Mouse (Mus musculus) heart, adult 2 months (tissue): ENCODE measurements at regions not wholly inside any gene's neighbourhood (a gene's known extent, or its start where the extent isn't known, plus 50 kb on each side); places are given as distances from the start of the nearest gene placed in this dataset.

ENCODE experiments used
- DNase-seq, 2 experiments: peaks; one replicate each; pipeline ENCODE4 v3.0.0; 2021
- H3K27ac ChIP-seq: fragments of 200-600 bp; 2 replicates; pipeline ENCODE4 v1.8.1; 2022
- H3K27me3 ChIP-seq: fragments of 200-500 bp; 2 replicates; pipeline ENCODE4 v1.6.1; 2012; ENCODE audit warnings: mild to moderate bottlenecking, low read length, inconsistent platforms, mixed read lengths; ENCODE audit not compliant: control insufficient read depth, insufficient read depth
- H3K36me3 ChIP-seq: fragments of 200-500 bp; 2 replicates; pipeline ENCODE4 v1.6.1; 2012; ENCODE audit warnings: low read length, inconsistent platforms; ENCODE audit not compliant: control insufficient read depth, insufficient read depth
- H3K4me1 ChIP-seq: fragments of 200-500 bp; 2 replicates; pipeline ENCODE4 v1.6.1; 2011; ENCODE audit warnings: low read length; ENCODE audit not compliant: control insufficient read depth, insufficient read depth
- H3K4me3 ChIP-seq: fragments of 200-600 bp; 2 replicates; pipeline ENCODE4 v1.8.1; 2022
- H3K79me2 ChIP-seq: fragments of 200-500 bp; replicated peaks from 2 replicates; pipeline ENCODE4 v1.6.1; 2012; ENCODE audit warnings: mild to moderate bottlenecking, inconsistent platforms, low read length, moderate library complexity, mixed read lengths; ENCODE audit not compliant: control insufficient read depth, insufficient read depth
- H3K9ac ChIP-seq: fragments of 200-500 bp; 2 replicates; pipeline ENCODE4 v1.6.1; 2012; ENCODE audit warnings: low read depth, mild to moderate bottlenecking, control low read depth, inconsistent platforms, low read length, mixed read lengths
- CTCF ChIP-seq: fragments of 200-600 bp; IDR thresholded peaks from 2 replicates; pipeline ENCODE4 v1.8.1; 2022; ENCODE audit warnings: antibody characterized with exemption, mild to moderate bottlenecking, moderate library complexity
- EP300 ChIP-seq: fragments of 200-500 bp; IDR thresholded peaks from 2 replicates; pipeline ENCODE4 v1.6.1; 2011; ENCODE audit warnings: low read depth, low read length, control low read depth; ENCODE audit not compliant: insufficient read depth
- POLR2A ChIP-seq: fragments of 200-500 bp; IDR thresholded peaks from 2 replicates; pipeline ENCODE4 v1.6.1; 2011; ENCODE audit warnings: mild to moderate bottlenecking, low read depth, low read length, control low read depth; ENCODE audit not compliant: insufficient read depth
- WGBS: fragments of 180-500 bp; shearing (Covaris S2); methylation state at CpG from one replicate; pipeline ENCODE4 v1.1.7; 2018; 5-methylcytosine and 5-hydroxymethylcytosine counted together
- intact Hi-C: fragments of 180-260 bp; cut with DNase I; formaldehyde crosslinking; loops from one replicate; pipeline ENCODE4 v1.15.1; 2025

DNA sequence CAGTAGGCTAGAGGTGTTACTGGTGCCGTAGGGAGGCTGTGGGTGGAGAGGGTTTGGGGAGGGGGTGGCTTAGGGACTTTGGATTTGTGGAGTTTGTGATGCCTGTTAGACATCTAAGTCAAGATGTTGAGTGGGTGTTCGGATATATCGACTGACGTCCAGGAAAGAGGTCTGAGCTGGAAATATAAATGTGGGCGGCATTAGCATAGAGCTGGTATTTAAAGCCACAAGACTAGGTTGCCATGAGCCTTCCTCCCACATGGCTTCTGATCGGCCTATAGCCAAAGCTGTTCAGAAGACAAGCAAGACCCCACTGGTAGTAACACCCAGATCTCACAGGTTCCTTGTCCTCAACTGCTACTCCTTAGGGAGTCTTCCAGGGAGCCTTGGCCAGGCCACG lies 184.9 kb downstream of the Tle3 start:
- H3K9ac ChIP-seq: no peak overlapping the region
- no peaks in the 10 kb centered on the region for H3K27me3 ChIP-seq
- 0 out of 2 replicates have a peak, but pooled peaks cover 2% of the 10 kb centered on the region for H3K4me1 ChIP-seq
- H3K79me2 ChIP-seq: no peaks in the 10 kb centered on the region
- no peak for TF ChIP-seq CTCF
- no peak for TF ChIP-seq POLR2A
- TF ChIP-seq EP300: no peak
- intact Hi-C loops: loop anchor here (5.0 to 10.0 kb wide), 2 partner anchors 100 to 138 kb away; no protein-coding TSS in a partner anchor
- H3K27ac ChIP-seq: no peak overlapping the region
- DNase-seq: no peak
- H3K4me3 ChIP-seq: no peak overlapping the region
- WGBS: 87% methylated on average over 7 of the region's 7 CpGs
- H3K36me3 ChIP-seq: no peaks in the 10 kb centered on the region

DNA sequence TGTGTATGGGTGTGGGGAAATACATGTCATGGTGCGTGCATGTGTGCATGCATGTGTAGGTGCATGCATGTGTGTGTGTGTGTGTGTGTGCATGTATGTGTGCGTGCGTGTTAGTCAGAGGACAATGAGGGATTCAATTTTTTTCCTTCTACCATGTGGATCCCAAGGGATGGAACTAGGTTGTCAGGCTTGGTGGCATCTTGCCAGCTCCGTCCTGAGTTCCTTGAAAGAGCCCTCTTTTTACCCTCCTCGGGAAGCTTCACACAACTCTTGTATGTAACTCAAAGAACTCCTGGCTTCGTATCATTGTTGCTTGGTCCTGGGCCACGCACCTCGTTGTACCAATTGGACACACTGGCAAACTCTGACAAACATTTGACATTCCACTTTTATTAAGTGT lies 183.0 kb downstream of the Tle3 start:
- WGBS: 82% methylated on average over 8 of the region's 8 CpGs

DNA sequence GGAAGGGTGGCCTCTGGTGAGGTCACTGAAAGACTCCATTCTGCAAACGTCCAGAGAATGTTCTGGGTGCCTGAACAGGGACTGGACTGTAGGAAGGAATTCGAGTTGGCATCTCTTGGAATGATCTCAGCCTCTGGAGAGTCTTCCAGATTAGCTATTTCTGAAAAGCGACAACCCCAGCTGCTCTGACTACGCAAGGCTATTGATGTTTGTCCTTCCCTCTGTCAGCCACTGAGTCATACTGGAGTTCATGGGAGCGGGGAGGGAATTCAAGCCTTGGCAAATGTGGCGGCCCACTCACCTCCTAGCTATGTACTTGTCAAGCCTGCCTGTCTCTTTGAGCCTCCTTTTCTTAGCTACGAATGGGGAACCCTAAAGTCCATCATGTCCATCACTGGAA lies 182.4 kb downstream of the Tle3 start:
- no peaks in the 10 kb centered on the region for H3K27me3 ChIP-seq
- H3K9ac ChIP-seq: no peak overlapping the region
- WGBS: 58% methylated on average over 7 of the region's 7 CpGs
- H3K36me3 ChIP-seq: no peaks in the 10 kb centered on the region
- 0 out of 2 replicates have a peak, but pooled peaks have one; percentile 48 for TF ChIP-seq EP300
- no peak for TF ChIP-seq POLR2A
- DNase-seq: peak; percentile 30 to 68
- peaks cover 4% of the 10 kb centered on the region; the same call in 1 of the 2 replicates for H3K4me1 ChIP-seq
- no peak overlapping the region for H3K4me3 ChIP-seq
- no peak overlapping the region for H3K27ac ChIP-seq
- no peaks in the 10 kb centered on the region for H3K79me2 ChIP-seq
- intact Hi-C loops: loop anchor here (5.0 to 10.0 kb wide), 2 partner anchors 97 to 140 kb away; no protein-coding TSS in a partner anchor

More for the DNA sequence above, 183.0 kb downstream of the Tle3 start:
- Histone ChIP-seq H3K27ac (no peak overlapping the region), H3K9ac (no peak overlapping the region), H3K4me3 (no peak overlapping the region), H3K79me2 (no peaks in the 10 kb centered on the region), H3K27me3 (no peaks in the 10 kb centered on the region), H3K36me3 (no peaks in the 10 kb centered on the region), H3K4me1 (peaks cover 4% of the 10 kb centered on the region; the same call in 1 of the 2 replicates)
- DNase-seq: no peak
- no peak for TF ChIP-seq CTCF
- no peak for TF ChIP-seq EP300
- TF ChIP-seq POLR2A: no peak
- intact Hi-C loops: loop anchor here (5.0 to 10.0 kb wide), 2 partner anchors 98 to 140 kb away; no protein-coding TSS in a partner anchor

DNA sequence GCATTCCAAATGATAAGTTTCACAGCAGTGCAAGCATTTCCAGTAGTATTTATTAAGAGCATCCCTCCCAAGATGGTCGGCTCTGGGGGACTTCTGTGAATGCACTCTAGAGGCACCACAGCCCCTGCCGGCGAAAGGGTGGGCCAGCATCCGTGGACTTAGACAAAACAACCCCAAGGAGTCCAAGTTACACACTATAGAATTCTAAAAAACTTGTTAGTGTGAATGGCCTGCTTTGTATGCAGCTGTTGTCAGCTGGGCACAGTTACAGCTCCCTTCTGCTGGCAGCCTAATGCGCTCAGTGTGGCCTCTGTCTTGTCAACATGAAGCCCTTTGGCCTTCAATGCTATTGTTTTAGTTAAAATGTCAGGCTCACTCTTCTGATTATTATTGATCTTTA lies 181.5 kb downstream of the Tle3 start:
- WGBS: 76% methylated on average over 5 of the region's 5 CpGs
- H3K9ac ChIP-seq: no peak overlapping the region
- no peak overlapping the region for H3K4me3 ChIP-seq
- H3K4me1 ChIP-seq: peaks cover 4% of the 10 kb centered on the region; the same call in 1 of the 2 replicates
- peak in 1 of 2 experiments; percentile 10 for DNase-seq
- no peaks in the 10 kb centered on the region for H3K27me3 ChIP-seq
- intact Hi-C loops: loop anchor here (10.0 kb wide), 1 partner anchor 141 kb away; no protein-coding TSS in a partner anchor
- H3K79me2 ChIP-seq: no peaks in the 10 kb centered on the region
- no peaks in the 10 kb centered on the region for H3K36me3 ChIP-seq
- H3K27ac ChIP-seq: no peak overlapping the region
- TF ChIP-seq POLR2A (no peak), CTCF (no peak), EP300 (no peak)

DNA sequence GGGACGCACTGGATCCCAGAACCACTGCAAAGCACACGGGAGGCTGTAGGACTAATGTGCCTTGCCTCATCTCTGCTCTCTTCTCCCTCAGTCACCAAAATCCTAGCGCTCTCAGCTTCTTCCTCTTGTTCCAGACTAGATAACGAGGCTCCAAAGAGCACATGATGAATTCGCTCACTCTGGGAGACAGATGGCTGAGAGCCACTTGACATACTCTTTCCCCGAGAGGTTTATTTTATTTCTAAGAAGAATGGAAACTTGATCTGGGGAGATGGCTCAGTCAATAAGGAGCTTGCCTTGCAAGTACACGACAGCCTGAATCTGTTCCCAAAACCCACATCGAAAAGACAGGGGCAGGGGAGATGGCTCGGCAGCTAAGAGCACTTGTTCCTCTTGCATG lies 179.2 kb downstream of the Tle3 start:
- peak in 1 of 2 experiments; percentile 15 for DNase-seq
- peaks cover 2% of the 10 kb centered on the region; the same call in 1 of the 2 replicates for H3K4me1 ChIP-seq
- H3K36me3 ChIP-seq: no peaks in the 10 kb centered on the region
- intact Hi-C loops: loop anchor here (10.0 kb wide), 1 partner anchor 143 kb away; no protein-coding TSS in a partner anchor
- no peaks in the 10 kb centered on the region for H3K27me3 ChIP-seq
- no peak overlapping the region for H3K4me3 ChIP-seq
- no peak overlapping the region for H3K9ac ChIP-seq
- no peaks in the 10 kb centered on the region for H3K79me2 ChIP-seq
- TF ChIP-seq CTCF: no peak
- TF ChIP-seq POLR2A: no peak
- no peak for TF ChIP-seq EP300
- 41% methylated on average over 9 of the region's 9 CpGs for WGBS
- H3K27ac ChIP-seq: no peak overlapping the region

DNA sequence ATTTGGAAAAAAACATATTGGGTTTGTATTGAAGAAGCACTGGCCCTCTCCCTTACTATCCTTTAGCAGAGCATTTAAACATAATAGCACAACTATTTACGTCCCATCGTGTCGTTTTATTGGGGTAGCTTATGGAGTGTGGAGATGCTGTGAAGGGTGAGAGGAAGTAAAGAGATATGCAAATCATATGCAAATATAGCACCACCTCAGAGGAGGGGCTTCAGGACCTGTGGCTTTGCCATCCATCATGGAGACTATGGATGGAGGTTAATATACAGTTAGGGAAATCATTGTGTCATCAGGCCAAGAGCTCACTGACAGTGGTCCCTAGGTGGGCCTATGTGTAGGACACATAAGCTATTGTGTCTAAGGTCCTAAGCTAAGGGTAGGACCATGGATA lies 178.2 kb downstream of the Tle3 start:
- Histone ChIP-seq H3K4me1 (peaks cover 2% of the 10 kb centered on the region; the same call in 1 of the 2 replicates), H3K4me3 (no peak overlapping the region), H3K36me3 (no peaks in the 10 kb centered on the region), H3K27ac (no peak overlapping the region), H3K27me3 (no peaks in the 10 kb centered on the region), H3K79me2 (no peaks in the 10 kb centered on the region), H3K9ac (no peak overlapping the region)
- DNase-seq: no peak
- WGBS: 87% methylated on average over 3 of the region's 3 CpGs
- TF ChIP-seq POLR2A (no peak), EP300 (no peak), CTCF (no peak)
- intact Hi-C loops: loop anchor here (10.0 kb wide), 1 partner anchor 144 kb away; no protein-coding TSS in a partner anchor
